Mouse (Mus musculus) lung, adult 2 months (tissue): Measurements from ENCODE around the gene Gm11084.

Source experiments
- CTCF ChIP-seq: fragments of 200-500 bp; IDR thresholded peaks from 2 replicates; pipeline ENCODE4 v1.5.1; 2011; ENCODE audit warnings: mild to moderate bottlenecking, low read length, control low read depth; ENCODE audit not compliant: insufficient read depth
- POLR2A ChIP-seq: fragments of 200-500 bp; IDR thresholded peaks from 2 replicates; pipeline ENCODE4 v1.6.1; 2011; ENCODE audit warnings: low read depth, mild to moderate bottlenecking, control low read depth, low read length, borderline replicate concordance; ENCODE audit errors: extremely low read depth

GRCm38 (mm10) chr2:73019371-73020146 is 33.0 kb upstream of the Gm11084 start:
- no peak for TF ChIP-seq CTCF
- no peak for TF ChIP-seq POLR2A
